Mouse (Mus musculus): ENCODE data around the gene Kifc3. TPM values are rescaled to one million over a fixed set of nuclear protein-coding genes. Genes with fewer than 3 reads are reported as not detected.

The Kifc3 gene
- total and polyA plus RNA-seq, 3 experiments, result 10.6 to 19.1 TPM; not detected in 1

- no peaks in the 10 kb centered on the region for H3K9me3 ChIP-seq (replicated peaks; ENCODE audit: insufficient read depth, low read length)
- H3K36me3 ChIP-seq (ENCODE audit: control insufficient read depth in 1 of 2, insufficient read depth in 2 of 2, low read length in 2 of 2), result peaks cover 0 to 5% of the 10 kb centered on the region in 2 experiments; a peak in 1 of 4 replicates
- H3K27ac ChIP-seq (ENCODE audit: control insufficient read depth, low read depth, low read length), result no peak overlapping the region
- H3K4me1 ChIP-seq (ENCODE audit: control insufficient read depth in 1 of 2, insufficient read depth in 2 of 2, low read length in 2 of 2), result peaks cover 0 to 16% of the 10 kb centered on the region in 2 experiments
- no peak overlapping the region for H3K9ac ChIP-seq (ENCODE audit: control insufficient read depth, low read depth, low read length, poor library complexity, severe bottlenecking)
- peaks cover 2% of the 10 kb centered on the region; the same call in 1 of the 2 replicates for H3K79me2 ChIP-seq (ENCODE audit: control insufficient read depth, insufficient read depth, low read length, poor library complexity)
- TF ChIP-seq KAT2A (conservative IDR thresholded peaks at IDR 0.05; ENCODE audit: low read depth, low read length) (no peak), ZKSCAN1 (IDR thresholded peaks at IDR 0.05; ENCODE audit: low read depth, low read length) (peak; percentile 90)
- H3K4me3 ChIP-seq (ENCODE audit: control insufficient read depth in 1 of 2, insufficient read depth in 1 of 2, low read depth in 2 of 2, low read length in 2 of 2), result no peak overlapping the region
- no peak for DNase-seq (ENCODE audit: low read depth, low spot score)
- H3K27me3 ChIP-seq (ENCODE audit: control insufficient read depth in 1 of 2, insufficient read depth in 2 of 2, low read length in 2 of 2), result no peaks in the 10 kb centered on the region
Measured at GRCm38 (mm10) chr8:95139051-95139365, 63.6 kb downstream of the Kifc3 start.

GRCm38 (mm10) chr8:95138341-95139050 lies 64.1 kb downstream of the Kifc3 start:
- no peak for DNase-seq (ENCODE audit: low read depth, low spot score)
- no peaks in the 10 kb centered on the region for H3K9me3 ChIP-seq (replicated peaks; ENCODE audit: insufficient read depth, low read length)
- peaks cover 0 to 5% of the 10 kb centered on the region in 2 experiments; a peak in 1 of 4 replicates for H3K36me3 ChIP-seq (ENCODE audit: control insufficient read depth in 1 of 2, insufficient read depth in 2 of 2, low read length in 2 of 2)
- no peak overlapping the region for H3K4me3 ChIP-seq (ENCODE audit: control insufficient read depth in 1 of 2, insufficient read depth in 1 of 2, low read depth in 2 of 2, low read length in 2 of 2)
- no peaks in the 10 kb centered on the region for H3K27me3 ChIP-seq (ENCODE audit: control insufficient read depth in 1 of 2, insufficient read depth in 2 of 2, low read length in 2 of 2)
- H3K4me1 ChIP-seq (ENCODE audit: control insufficient read depth in 1 of 2, insufficient read depth in 2 of 2, low read length in 2 of 2), result peaks cover 0 to 16% of the 10 kb centered on the region in 2 experiments
- no peak overlapping the region for H3K27ac ChIP-seq (ENCODE audit: control insufficient read depth, low read depth, low read length)
- no peak for TF ChIP-seq MYC (IDR thresholded peaks at IDR 0.05; ENCODE audit: low read depth, low read length)
- no peak for TF ChIP-seq USF2 (IDR thresholded peaks at IDR 0.05; ENCODE audit: borderline replicate concordance in 1 of 2, insufficient read depth in 1 of 2, low read depth in 1 of 2, low read length in 2 of 2)
- no peak for TF ChIP-seq USF1 (IDR thresholded peaks at IDR 0.05; ENCODE audit: low read depth, low read length)
- no peak for TF ChIP-seq ZKSCAN1 (IDR thresholded peaks at IDR 0.05; ENCODE audit: low read depth, low read length)
- TF ChIP-seq MAX (IDR thresholded peaks at IDR 0.05; ENCODE audit: low read length), result no peak
- TF ChIP-seq POLR2AphosphoS2 (IDR thresholded peaks at IDR 0.05; ENCODE audit: low read length), result no peak
- no peak for TF ChIP-seq TBP (IDR thresholded peaks at IDR 0.05; ENCODE audit: low read depth, low read length)
- no peak for TF ChIP-seq TCF12 (IDR thresholded peaks at IDR 0.05; ENCODE audit: low read depth, low read length)
- TF ChIP-seq ZNF384 (IDR thresholded peaks at IDR 0.05; ENCODE audit: low read depth, low read length), result no peak
- TF ChIP-seq POLR2AphosphoS5 (IDR thresholded peaks at IDR 0.05; ENCODE audit: borderline replicate concordance, low read depth, low read length), result no peak
- TF ChIP-seq MAZ (IDR thresholded peaks at IDR 0.05; ENCODE audit: low read depth, low read length), result no peak
- TF ChIP-seq ZMIZ1 (IDR thresholded peaks at IDR 0.05; ENCODE audit: low read depth, low read length), result no peak
- TF ChIP-seq GATA1 (IDR thresholded peaks at IDR 0.05; ENCODE audit: low read depth, low read length), result no peak
- TF ChIP-seq MYB (IDR thresholded peaks at IDR 0.05; ENCODE audit: low read depth, low read length), result no peak
- TF ChIP-seq MEF2A (IDR thresholded peaks at IDR 0.05; ENCODE audit: extremely low read depth, insufficient replicate concordance, low read depth, low read length, poor library complexity, severe bottlenecking), result no peak
- TF ChIP-seq KAT2A (conservative IDR thresholded peaks at IDR 0.05; ENCODE audit: low read depth, low read length), result no peak
- no peak for TF ChIP-seq RAD21 (IDR thresholded peaks at IDR 0.05; ENCODE audit: low read depth, low read length)
- no peak for TF ChIP-seq CHD2 (IDR thresholded peaks at IDR 0.05; ENCODE audit: low read length)
- TF ChIP-seq CTCF (IDR thresholded peaks at IDR 0.05 in 2 of 3, conservative IDR thresholded peaks at IDR 0.05 in 1 of 3; ENCODE audit: control insufficient read depth in 1 of 3, insufficient read depth in 1 of 3, low read depth in 2 of 3, low read length in 3 of 3, poor library complexity in 1 of 3, severe bottlenecking in 1 of 3), result no peak
- TF ChIP-seq SMC3 (IDR thresholded peaks at IDR 0.05; ENCODE audit: low read depth, low read length), result no peak
- no peak overlapping the region for H3K9ac ChIP-seq (ENCODE audit: control insufficient read depth, low read depth, low read length, poor library complexity, severe bottlenecking)
- peaks cover 2% of the 10 kb centered on the region; the same call in 1 of the 2 replicates for H3K79me2 ChIP-seq (ENCODE audit: control insufficient read depth, insufficient read depth, low read length, poor library complexity)

Measured in MEL (cell line).